Mouse (Mus musculus): ENCODE measurements around the gene Fut9. TPM values are rescaled to one million over a fixed set of nuclear protein-coding genes. Genes with fewer than 3 reads are reported as not detected.
A peak's percentile ranks its signal among the peaks of the same experiment; 100 is the strongest.

Gene Fut9
- 4.8 and 8.6 TPM in 2 replicates for total RNA-seq (2012; rRNA removed)

GRCm38 (mm10) chr4:25799476-25800283, at the start of gene Fut9:
TSS of gene Fut9 (minus strand) at chr4:25800244.
- in situ Hi-C loops (cut with MboI; ENCODE audit: low sequenced_read_pairs in 2 of 2, unreplicated experiment in 2 of 2): no loop called here
- DNase-seq (ENCODE audit: low read depth, low spot score): peak; percentile 75
- Histone ChIP-seq H3K36me3 (ENCODE audit: control insufficient read depth, insufficient read depth, low read length, poor library complexity, severe bottlenecking) (no peaks in the 10 kb centered on the region), H3K9me3 (ENCODE audit: control insufficient read depth, insufficient read depth, low read depth, low read length) (no peaks in the 10 kb centered on the region), H3K9ac (ENCODE audit: insufficient read depth, low read depth, low read length, poor library complexity, severe bottlenecking) (peak within 1 kb of the TSS; percentile 80), H3K27ac (ENCODE audit: insufficient read depth, low read depth, low read length, poor library complexity, severe bottlenecking) (peak within 1 kb of the TSS; percentile 20; the same call in 1 of the 2 replicates), H3K4me1 (ENCODE audit: control insufficient read depth in 2 of 2, insufficient read depth in 2 of 2, low read length in 2 of 2, poor library complexity in 1 of 2) (peaks cover 0 to 25% of the 10 kb centered on the region in 2 experiments; a peak in 2 of 4 replicates), H3K4me3 (ENCODE audit: insufficient read depth in 1 of 2, low read depth in 1 of 2, low read length in 2 of 2, poor library complexity in 1 of 2, severe bottlenecking in 1 of 2) (peak within 1 kb of the TSS; percentile 68 to 76)
- TF ChIP-seq HCFC1 (IDR thresholded peaks at IDR 0.05; ENCODE audit: borderline replicate concordance, insufficient read depth, low read length) (peak; percentile 38; the same call in 1 of the 2 replicates), ZNF384 (IDR thresholded peaks at IDR 0.05; ENCODE audit: low read depth, low read length) (no peak), CHD2 (IDR thresholded peaks at IDR 0.05; ENCODE audit: low read depth, low read length) (0 out of 2 replicates have a peak, but pooled peaks have one; percentile 25)

- no peaks in the 10 kb centered on the region for H3K36me3 ChIP-seq (ENCODE audit: control insufficient read depth, insufficient read depth, low read length, poor library complexity, severe bottlenecking)
- in situ Hi-C loops (cut with MboI; ENCODE audit: low sequenced_read_pairs in 2 of 2, unreplicated experiment in 2 of 2): no loop called here
- peak overlapping the region; percentile 94 for H3K27ac ChIP-seq (ENCODE audit: insufficient read depth, low read depth, low read length, poor library complexity, severe bottlenecking)
- no peak overlapping the region for H3K4me3 ChIP-seq (ENCODE audit: insufficient read depth in 1 of 2, low read depth in 1 of 2, low read length in 2 of 2, poor library complexity in 1 of 2, severe bottlenecking in 1 of 2)
- no peaks in the 10 kb centered on the region for H3K4me1 ChIP-seq (ENCODE audit: control insufficient read depth in 2 of 2, insufficient read depth in 2 of 2, low read length in 2 of 2, poor library complexity in 1 of 2)
- no peak overlapping the region for H3K9ac ChIP-seq (ENCODE audit: insufficient read depth, low read depth, low read length, poor library complexity, severe bottlenecking)
- no peak for DNase-seq (ENCODE audit: low read depth, low spot score)
- peaks cover 4% of the 10 kb centered on the region; the same call in 1 of the 2 replicates for H3K9me3 ChIP-seq (ENCODE audit: control insufficient read depth, insufficient read depth, low read depth, low read length)
- no peak for TF ChIP-seq HCFC1 (IDR thresholded peaks at IDR 0.05; ENCODE audit: borderline replicate concordance, insufficient read depth, low read length)
- TF ChIP-seq ZC3H11A (IDR thresholded peaks at IDR 0.05; ENCODE audit: borderline replicate concordance, low read depth, low read length): no peak
- no peak for TF ChIP-seq CHD2 (IDR thresholded peaks at IDR 0.05; ENCODE audit: low read depth, low read length)
- TF ChIP-seq ZNF384 (IDR thresholded peaks at IDR 0.05; ENCODE audit: low read depth, low read length): no peak
- TF ChIP-seq MAFK (IDR thresholded peaks at IDR 0.05; ENCODE audit: insufficient read depth, low read depth, low read length): no peak
These were observed 15.7 kb upstream of the Fut9 start for GRCm38 (mm10) chr4:25815783-25816182.

GRCm38 (mm10) chr4:25813340-25813739, 13.3 kb upstream of the Fut9 start:
- no peak for TF ChIP-seq HCFC1 (IDR thresholded peaks at IDR 0.05; ENCODE audit: borderline replicate concordance, insufficient read depth, low read length)
- no peak for TF ChIP-seq ZNF384 (IDR thresholded peaks at IDR 0.05; ENCODE audit: low read depth, low read length)
- no peak for TF ChIP-seq MAFK (IDR thresholded peaks at IDR 0.05; ENCODE audit: insufficient read depth, low read depth, low read length)
- in situ Hi-C loops (cut with MboI; ENCODE audit: low sequenced_read_pairs in 2 of 2, unreplicated experiment in 2 of 2): no loop called here
- peaks cover 4% of the 10 kb centered on the region; the same call in 1 of the 2 replicates for H3K9me3 ChIP-seq (ENCODE audit: control insufficient read depth, insufficient read depth, low read depth, low read length)
- H3K9ac ChIP-seq (ENCODE audit: insufficient read depth, low read depth, low read length, poor library complexity, severe bottlenecking): no peak overlapping the region
- no peaks in the 10 kb centered on the region for H3K4me1 ChIP-seq (ENCODE audit: control insufficient read depth in 2 of 2, insufficient read depth in 2 of 2, low read length in 2 of 2, poor library complexity in 1 of 2)
- H3K36me3 ChIP-seq (ENCODE audit: control insufficient read depth, insufficient read depth, low read length, poor library complexity, severe bottlenecking): no peaks in the 10 kb centered on the region
- no peak overlapping the region for H3K4me3 ChIP-seq (ENCODE audit: insufficient read depth in 1 of 2, low read depth in 1 of 2, low read length in 2 of 2, poor library complexity in 1 of 2, severe bottlenecking in 1 of 2)
- DNase-seq (ENCODE audit: low read depth, low spot score): no peak
- no peak overlapping the region for H3K27ac ChIP-seq (ENCODE audit: insufficient read depth, low read depth, low read length, poor library complexity, severe bottlenecking)

- DNase-seq (ENCODE audit: low read depth, low spot score): no peak
- H3K4me3 ChIP-seq (ENCODE audit: insufficient read depth in 1 of 2, low read depth in 1 of 2, low read length in 2 of 2, poor library complexity in 1 of 2, severe bottlenecking in 1 of 2): no peak overlapping the region
- H3K9ac ChIP-seq (ENCODE audit: insufficient read depth, low read depth, low read length, poor library complexity, severe bottlenecking): no peak overlapping the region
- TF ChIP-seq ZNF384 (IDR thresholded peaks at IDR 0.05; ENCODE audit: low read depth, low read length) (no peak), HCFC1 (IDR thresholded peaks at IDR 0.05; ENCODE audit: borderline replicate concordance, insufficient read depth, low read length) (no peak)
- H3K36me3 ChIP-seq (ENCODE audit: control insufficient read depth, insufficient read depth, low read length, poor library complexity, severe bottlenecking): no peaks in the 10 kb centered on the region
- no peaks in the 10 kb centered on the region for H3K4me1 ChIP-seq (ENCODE audit: control insufficient read depth in 2 of 2, insufficient read depth in 2 of 2, low read length in 2 of 2, poor library complexity in 1 of 2)
- in situ Hi-C loops (cut with MboI; ENCODE audit: low sequenced_read_pairs in 2 of 2, unreplicated experiment in 2 of 2): no loop called here
- no peaks in the 10 kb centered on the region for H3K9me3 ChIP-seq (ENCODE audit: control insufficient read depth, insufficient read depth, low read depth, low read length)
- H3K27ac ChIP-seq (ENCODE audit: insufficient read depth, low read depth, low read length, poor library complexity, severe bottlenecking): no peak overlapping the region
These were observed 10.0 kb upstream of the Fut9 start for GRCm38 (mm10) chr4:25810058-25810457.
